Mouse (Mus musculus) forebrain, embryonic 14.5 days (tissue): Measurements from ENCODE around the gene Necab2. TPM values are rescaled to one million over a fixed set of nuclear protein-coding genes. Genes with fewer than 3 reads are reported as not detected.
A peak's percentile ranks its signal among the peaks of the same experiment; 100 is the strongest.

Source experiments
- ATAC-seq: fragments of 200-750 bp; cut with Nextera tagmentation; 2 replicates; pipeline ENCODE4 v1.8.0; 2017; ENCODE audit warnings: mild to moderate bottlenecking, moderate library complexity
- DNase-seq: peaks from one replicate; pipeline ENCODE4 v3.0.0-alpha.2; 2015; ENCODE audit warnings: low spot score
- H3K27ac ChIP-seq: fragments of 300-500 bp; sonication (generic); 2 replicates; pipeline ENCODE4 v1.5.1; 2014; ENCODE audit warnings: low read depth, mild to moderate bottlenecking, control low read depth, low read length, moderate library complexity
- H3K27me3 ChIP-seq: fragments of 300-500 bp; sonication (generic); replicated peaks from 2 replicates; pipeline ENCODE4 v1.6.1; 2014; ENCODE audit warnings: low read length, control low read depth, mixed read lengths; ENCODE audit not compliant: control insufficient read depth, insufficient read depth
- H3K36me3 ChIP-seq: fragments of 300-500 bp; sonication (generic); 2 replicates; pipeline ENCODE4 v1.6.1; 2014; ENCODE audit warnings: low read length, control low read depth; ENCODE audit not compliant: control insufficient read depth, insufficient read depth
- H3K4me1 ChIP-seq: fragments of 300-500 bp; sonication (generic); 2 replicates; pipeline ENCODE4 v1.6.1; 2014; ENCODE audit warnings: antibody characterized with exemption, low read length, control low read depth; ENCODE audit not compliant: control insufficient read depth, insufficient read depth
- H3K4me2 ChIP-seq: fragments of 300-500 bp; sonication (generic); 2 replicates; pipeline ENCODE4 v1.6.1; 2014; ENCODE audit warnings: mild to moderate bottlenecking, control low read depth, low read length
- H3K4me3 ChIP-seq: fragments of 300-500 bp; sonication (generic); 2 replicates; pipeline ENCODE4 v1.5.1; 2014; ENCODE audit warnings: low read depth, low read length, control low read depth
- H3K9ac ChIP-seq: fragments of 300-500 bp; sonication (generic); 2 replicates; pipeline ENCODE4 v1.6.1; 2014; ENCODE audit warnings: mild to moderate bottlenecking, low read length, control low read depth, moderate library complexity
- H3K9me3 ChIP-seq: fragments of 300-500 bp; sonication (generic); replicated peaks from 2 replicates; pipeline ENCODE4 v1.6.1; 2016; ENCODE audit warnings: low read length, control low read depth, mixed read lengths; ENCODE audit not compliant: control insufficient read depth
- WGBS: fragments of 180-500 bp; shearing (Covaris S2); extraction: QIAGEN DNeasy Blood & Tissue Kit; methylation state at CpG from one replicate; pipeline ENCODE4 v1.1.7; 2014; 5-methylcytosine and 5-hydroxymethylcytosine counted together
- polyA plus RNA-seq: library from polyadenylated mRNA; unstranded; fragments of >200 nt; fragmentation: Nextera tagmentation; extraction: Ambion mirVana; gene quantifications from 2 replicates; pipeline ENCODE4 v1.2.1, GENCODE M21; 2014

The Necab2 gene
- polyA plus RNA-seq, 1 experiment from 2014 or later = 16.9 TPM

GRCm38 (mm10) chr8:119412037-119412734 lies 34.3 kb upstream of the Necab2 start:
- Histone ChIP-seq H3K27me3 (no peaks in the 10 kb centered on the region), H3K4me2 (no peak overlapping the region), H3K9me3 (no peaks in the 10 kb centered on the region), H3K36me3 (peaks cover 41% of the 10 kb centered on the region), H3K27ac (no peak overlapping the region), H3K4me3 (no peak overlapping the region), H3K4me1 (no peaks in the 10 kb centered on the region), H3K9ac (no peak overlapping the region)
- DNase-seq (no peak), ATAC-seq (peak; percentile 25; the same call in 1 of the 2 replicates)
- WGBS = 59% methylated on average over 10 of the region's 10 CpGs

- Histone ChIP-seq H3K4me1 (no peaks in the 10 kb centered on the region), H3K27me3 (no peaks in the 10 kb centered on the region), H3K9me3 (no peaks in the 10 kb centered on the region), H3K4me2 (peak overlapping the region; percentile 41), H3K9ac (peak overlapping the region; percentile 46), H3K36me3 (peaks cover 35% of the 10 kb centered on the region), H3K27ac (no peak overlapping the region), H3K4me3 (no peak overlapping the region)
- peak; percentile 81 for ATAC-seq
- WGBS = 13% methylated on average over 18 of the region's 18 CpGs
- peak; percentile 87 for DNase-seq
Measured at GRCm38 (mm10) chr8:119412735-119413498, 33.6 kb upstream of the Necab2 start.

- 82% methylated on average over 10 of the region's 10 CpGs for WGBS
- Histone ChIP-seq H3K4me3 (no peak overlapping the region), H3K27ac (no peak overlapping the region), H3K36me3 (peaks cover 29% of the 10 kb centered on the region), H3K4me2 (no peak overlapping the region), H3K4me1 (no peaks in the 10 kb centered on the region), H3K9me3 (no peaks in the 10 kb centered on the region), H3K27me3 (no peaks in the 10 kb centered on the region), H3K9ac (no peak overlapping the region)
- DNase-seq = no peak
- no peak for ATAC-seq
Measured at GRCm38 (mm10) chr8:119413605-119414004, 32.9 kb upstream of the Necab2 start.

GRCm38 (mm10) chr8:119420318-119420717 lies 26.2 kb upstream of the Necab2 start:
- H3K9ac ChIP-seq = no peak overlapping the region
- no peak overlapping the region for H3K27ac ChIP-seq
- no peak overlapping the region for H3K4me3 ChIP-seq
- no peaks in the 10 kb centered on the region for H3K4me1 ChIP-seq
- no peaks in the 10 kb centered on the region for H3K27me3 ChIP-seq
- 72% methylated on average over 7 of the region's 7 CpGs for WGBS
- no peak for DNase-seq
- H3K9me3 ChIP-seq = no peaks in the 10 kb centered on the region
- no peak overlapping the region for H3K4me2 ChIP-seq
- ATAC-seq = no peak
- no peaks in the 10 kb centered on the region for H3K36me3 ChIP-seq

- no peak overlapping the region for H3K4me3 ChIP-seq
- ATAC-seq (no peak), DNase-seq (no peak)
- H3K36me3 ChIP-seq = no peaks in the 10 kb centered on the region
- H3K4me1 ChIP-seq = no peaks in the 10 kb centered on the region
- no peaks in the 10 kb centered on the region for H3K9me3 ChIP-seq
- no peak overlapping the region for H3K4me2 ChIP-seq
- H3K9ac ChIP-seq = no peak overlapping the region
- H3K27me3 ChIP-seq = no peaks in the 10 kb centered on the region
- 61% methylated on average over 9 of the region's 9 CpGs for WGBS
- H3K27ac ChIP-seq = no peak overlapping the region
Measured at GRCm38 (mm10) chr8:119421603-119422122, 24.9 kb upstream of the Necab2 start.

- Histone ChIP-seq H3K4me1 (no peaks in the 10 kb centered on the region), H3K36me3 (no peaks in the 10 kb centered on the region), H3K4me2 (no peak overlapping the region), H3K9me3 (no peaks in the 10 kb centered on the region), H3K27ac (no peak overlapping the region), H3K9ac (no peak overlapping the region), H3K27me3 (no peaks in the 10 kb centered on the region), H3K4me3 (no peak overlapping the region)
- WGBS = 53% methylated on average over 9 of the region's 9 CpGs
- ATAC-seq (no peak), DNase-seq (peak; percentile 15)
Measured at GRCm38 (mm10) chr8:119422123-119422711, 24.3 kb upstream of the Necab2 start.

GRCm38 (mm10) chr8:119423631-119424141 lies 22.8 kb upstream of the Necab2 start:
- Histone ChIP-seq H3K4me2 (no peak overlapping the region), H3K36me3 (no peaks in the 10 kb centered on the region), H3K27me3 (no peaks in the 10 kb centered on the region), H3K4me3 (no peak overlapping the region), H3K9me3 (no peaks in the 10 kb centered on the region), H3K4me1 (no peaks in the 10 kb centered on the region), H3K27ac (no peak overlapping the region), H3K9ac (no peak overlapping the region)
- WGBS = 69% methylated on average over 9 of the region's 9 CpGs
- no peak for ATAC-seq
- peak; percentile 32 for DNase-seq

GRCm38 (mm10) chr8:119424199-119424733 lies 22.3 kb upstream of the Necab2 start:
- H3K27ac ChIP-seq = 0 out of 2 replicates have a peak overlapping the region, but pooled peaks have one; percentile 14
- no peaks in the 10 kb centered on the region for H3K36me3 ChIP-seq
- no peaks in the 10 kb centered on the region for H3K27me3 ChIP-seq
- no peaks in the 10 kb centered on the region for H3K9me3 ChIP-seq
- H3K9ac ChIP-seq = no peak overlapping the region
- DNase-seq (no peak), ATAC-seq (no peak)
- no peak overlapping the region for H3K4me2 ChIP-seq
- no peak overlapping the region for H3K4me3 ChIP-seq
- 85% methylated on average over 10 of the region's 10 CpGs for WGBS
- H3K4me1 ChIP-seq = no peaks in the 10 kb centered on the region
